Mouse (Mus musculus) embryonic fibroblast, embryonic 13.5 days (primary cell): ENCODE results near the gene Crtc3.

Experiments
- CTCF ChIP-seq: IDR thresholded peaks from 2 replicates; pipeline ENCODE4 v1.5.1; 2011; ENCODE audit warnings: mild to moderate bottlenecking, control low read depth, low read length, moderate library complexity, borderline replicate concordance; ENCODE audit not compliant: insufficient read depth
- POLR2A ChIP-seq: IDR thresholded peaks from 2 replicates; pipeline ENCODE4 v1.6.1; 2011; ENCODE audit warnings: low read depth, mild to moderate bottlenecking, control low read depth, low read length, moderate library complexity

DNA sequence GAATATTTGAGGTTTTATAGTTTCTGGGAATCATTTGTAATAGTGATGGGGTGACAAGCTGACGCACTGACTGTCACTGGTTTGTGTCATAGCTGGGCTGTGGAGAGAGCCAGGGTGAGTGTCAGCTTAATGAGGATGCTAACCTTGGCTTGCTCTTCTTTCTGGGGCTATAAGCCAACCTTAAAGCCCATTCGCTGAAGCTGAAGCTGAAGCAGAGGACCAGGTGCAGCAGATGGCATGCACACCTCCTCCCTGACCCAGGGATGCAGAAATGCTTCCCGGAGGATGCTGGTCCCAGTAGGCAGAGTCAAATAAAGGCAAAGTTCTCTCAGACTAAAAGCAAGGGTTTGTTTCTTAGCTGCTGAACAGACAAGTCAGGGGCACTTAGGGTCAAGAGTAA lies 48.7 kb downstream of the Crtc3 start:
- TF ChIP-seq CTCF (no peak), POLR2A (no peak)
